Mouse (Mus musculus) heart, postnatal 0 days (tissue): ENCODE data around the gene Galnt17.

Source experiments
- CTCF ChIP-seq: IDR thresholded peaks from 2 replicates; pipeline ENCODE4 v1.5.1; 2016; ENCODE audit warnings: antibody characterized with exemption, control low read depth, low read depth
- EP300 ChIP-seq: IDR thresholded peaks from 2 replicates; pipeline ENCODE4 v1.6.1; 2016; ENCODE audit warnings: antibody characterized with exemption, low read depth

GRCm38 (mm10) chr5:131279286-131279685, 29.0 kb downstream of the Galnt17 start:
- TF ChIP-seq EP300 (no peak), CTCF (no peak)
